Mouse (Mus musculus): ENCODE data around the gene Tpra1.

DNA sequence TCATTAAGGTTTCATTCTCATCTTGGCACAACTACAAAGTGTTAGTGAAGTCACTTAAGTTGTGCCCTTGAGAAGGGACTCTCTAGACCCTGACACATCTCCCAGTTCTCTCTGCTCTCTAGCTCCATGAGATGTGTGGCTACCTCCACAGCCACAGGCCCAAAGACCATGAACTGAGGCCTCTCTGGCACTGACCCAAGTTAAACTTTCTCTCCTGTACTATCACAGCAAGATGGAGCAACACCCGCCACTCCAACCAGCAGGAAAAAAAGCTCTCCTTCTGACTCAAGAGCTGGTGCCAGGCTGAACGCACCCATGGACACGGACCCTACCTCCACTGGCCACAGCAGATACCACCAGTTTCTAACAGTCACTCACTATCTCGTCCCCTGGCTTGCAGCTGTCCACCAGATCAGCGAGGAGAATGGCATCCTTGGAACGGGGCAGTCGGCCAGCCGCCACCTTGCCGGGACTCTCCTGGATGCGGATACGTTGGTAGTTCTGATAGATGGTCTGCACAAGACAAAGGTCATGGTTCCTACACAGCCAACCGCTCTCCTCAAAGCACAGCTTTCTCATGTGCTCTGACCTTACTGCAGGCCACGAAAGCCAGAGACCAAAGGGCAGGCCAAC lies 12.5 kb upstream of the Tpra1 start:
- no peak for TF ChIP-seq CTCF (IDR thresholded peaks at IDR 0.05; ENCODE audit: extremely low read depth, insufficient read depth, insufficient read length, insufficient replicate concordance)
- no peak for TF ChIP-seq POLR2A (IDR thresholded peaks at IDR 0.05; ENCODE audit: low read depth, low read length)

All from spleen, adult 2 months (tissue).